Mouse (Mus musculus): ENCODE data around the gene Mdm2. TPM values are rescaled to one million over a fixed set of nuclear protein-coding genes. Genes with fewer than 3 reads are reported as not detected.
"Not testable (repeated sequence)": the region's sequence is repeated elsewhere in the genome, so short reads cannot be mapped to it uniquely, and the experiment has no call there.

The Mdm2 gene
- polyA plus RNA-seq, 1 experiment from 2014 or later: 60.6 TPM

- Histone ChIP-seq H3K4me1 (peaks cover 19% of the 10 kb centered on the region), H3K36me3 (peaks cover 48% of the 10 kb centered on the region), H3K9me3 (replicated peaks) (no peaks in the 10 kb centered on the region), H3K4me3 (no peak overlapping the region), H3K27me3 (ENCODE audit: low read depth, poor library complexity, severe bottlenecking) (no peaks in the 10 kb centered on the region), H3K27ac (replicated peaks) (no peak overlapping the region)
- WGBS: 89% methylated on average over 4 of the region's 4 CpGs
- DNase-seq (ENCODE audit: low spot score): no peak
Measured at GRCm38 (mm10) chr10:117743917-117744316, 33.4 kb upstream of the Mdm2 start.

- no peaks in the 10 kb centered on the region for H3K27me3 ChIP-seq (ENCODE audit: low read depth, poor library complexity, severe bottlenecking)
- no peak for DNase-seq (ENCODE audit: low spot score)
- peaks cover 48% of the 10 kb centered on the region for H3K36me3 ChIP-seq
- H3K4me1 ChIP-seq: peaks cover 19% of the 10 kb centered on the region
- H3K4me3 ChIP-seq: no peak overlapping the region
- WGBS: 82% methylated on average over 2 of the region's 2 CpGs
- no peak overlapping the region for H3K27ac ChIP-seq (replicated peaks)
- H3K9me3 ChIP-seq (replicated peaks): no peaks in the 10 kb centered on the region
Measured at GRCm38 (mm10) chr10:117743182-117743581, 32.6 kb upstream of the Mdm2 start.

GRCm38 (mm10) chr10:117742618-117743017 lies 32.1 kb upstream of the Mdm2 start:
- Histone ChIP-seq H3K27ac (replicated peaks) (no peak overlapping the region), H3K27me3 (ENCODE audit: low read depth, poor library complexity, severe bottlenecking) (no peaks in the 10 kb centered on the region), H3K4me3 (no peak overlapping the region), H3K9me3 (replicated peaks) (no peaks in the 10 kb centered on the region), H3K4me1 (peaks cover 19% of the 10 kb centered on the region), H3K36me3 (peaks cover 50% of the 10 kb centered on the region)
- 92% methylated on average over 4 of the region's 4 CpGs for WGBS
- DNase-seq (ENCODE audit: low spot score): no peak

- WGBS: 91% methylated on average over 15 of the region's 15 CpGs
- DNase-seq (ENCODE audit: low spot score): no peak
- Histone ChIP-seq H3K27ac (replicated peaks) (no peak overlapping the region), H3K9me3 (replicated peaks) (no peaks in the 10 kb centered on the region), H3K36me3 (peaks cover 56% of the 10 kb centered on the region), H3K27me3 (ENCODE audit: low read depth, poor library complexity, severe bottlenecking) (no peaks in the 10 kb centered on the region), H3K4me1 (peaks cover 19% of the 10 kb centered on the region), H3K4me3 (no peak overlapping the region)
Measured at GRCm38 (mm10) chr10:117741698-117742475, 31.3 kb upstream of the Mdm2 start.

- H3K36me3 ChIP-seq: peaks cover 66% of the 10 kb centered on the region
- H3K9me3 ChIP-seq (replicated peaks): no peaks in the 10 kb centered on the region
- no peak for DNase-seq (ENCODE audit: low spot score)
- no peaks in the 10 kb centered on the region for H3K27me3 ChIP-seq (ENCODE audit: low read depth, poor library complexity, severe bottlenecking)
- H3K4me3 ChIP-seq: no peak overlapping the region
- H3K4me1 ChIP-seq: peaks cover 19% of the 10 kb centered on the region
- WGBS: 92% methylated on average over 9 of the region's 9 CpGs
- H3K27ac ChIP-seq (replicated peaks): no peak overlapping the region
Measured at GRCm38 (mm10) chr10:117740921-117741320, 30.4 kb upstream of the Mdm2 start.

GRCm38 (mm10) chr10:117740171-117740570 lies 29.6 kb upstream of the Mdm2 start:
- 96% methylated on average over 10 of the region's 10 CpGs for WGBS
- Histone ChIP-seq H3K9me3 (replicated peaks) (no peaks in the 10 kb centered on the region), H3K4me3 (no peak overlapping the region), H3K4me1 (peaks cover 15% of the 10 kb centered on the region), H3K27me3 (ENCODE audit: low read depth, poor library complexity, severe bottlenecking) (no peaks in the 10 kb centered on the region), H3K36me3 (peaks cover 70% of the 10 kb centered on the region), H3K27ac (replicated peaks) (no peak overlapping the region)
- no peak for DNase-seq (ENCODE audit: low spot score)

- Histone ChIP-seq H3K27me3 (ENCODE audit: low read depth, poor library complexity, severe bottlenecking) (no peaks in the 10 kb centered on the region), H3K36me3 (peaks cover 71% of the 10 kb centered on the region), H3K4me3 (no peak overlapping the region), H3K4me1 (peaks cover 9% of the 10 kb centered on the region), H3K27ac (replicated peaks) (no peak overlapping the region), H3K9me3 (replicated peaks) (no peaks in the 10 kb centered on the region)
- WGBS: 96% methylated on average over 6 of the region's 6 CpGs
- DNase-seq (ENCODE audit: low spot score): no peak
Measured at GRCm38 (mm10) chr10:117739648-117739948, 29.0 kb upstream of the Mdm2 start.

- 91% methylated on average over 15 of the region's 15 CpGs for WGBS
- no peak for DNase-seq (ENCODE audit: low spot score)
- H3K9me3 ChIP-seq (replicated peaks): no peaks in the 10 kb centered on the region
- H3K27ac ChIP-seq (replicated peaks): no peak overlapping the region
- no peaks in the 10 kb centered on the region for H3K27me3 ChIP-seq (ENCODE audit: low read depth, poor library complexity, severe bottlenecking)
- H3K4me1 ChIP-seq: peaks cover 6% of the 10 kb centered on the region; the same call in 1 of the 2 replicates
- no peak overlapping the region for H3K4me3 ChIP-seq
- peaks cover 70% of the 10 kb centered on the region for H3K36me3 ChIP-seq
Measured at GRCm38 (mm10) chr10:117738928-117739647, 28.5 kb upstream of the Mdm2 start.

- H3K36me3 ChIP-seq: peaks cover 64% of the 10 kb centered on the region
- H3K4me1 ChIP-seq: no peaks in the 10 kb centered on the region
- H3K27me3 ChIP-seq (ENCODE audit: low read depth, poor library complexity, severe bottlenecking): no peaks in the 10 kb centered on the region
- no peak overlapping the region for H3K4me3 ChIP-seq
- no peak for DNase-seq (ENCODE audit: low spot score)
- H3K27ac ChIP-seq (replicated peaks): no peak overlapping the region
- H3K9me3 ChIP-seq (replicated peaks): no peaks in the 10 kb centered on the region
- 84% methylated on average over 13 of the region's 13 CpGs for WGBS
Measured at GRCm38 (mm10) chr10:117738140-117738921, 27.8 kb upstream of the Mdm2 start.

- not testable (repeated sequence) for H3K4me3 ChIP-seq; H3K4me1 ChIP-seq; DNase-seq (ENCODE audit: low spot score); H3K27me3 ChIP-seq (ENCODE audit: low read depth, poor library complexity, severe bottlenecking); H3K27ac ChIP-seq (replicated peaks); H3K9me3 ChIP-seq (replicated peaks)
- peaks cover 68% of the 10 kb centered on the region for H3K36me3 ChIP-seq
- WGBS: 95% methylated on average over 8 of the region's 8 CpGs
Measured at GRCm38 (mm10) chr10:117737498-117737897, 26.9 kb upstream of the Mdm2 start.

GRCm38 (mm10) chr10:117737075-117737474 lies 26.5 kb upstream of the Mdm2 start:
- no peaks in the 10 kb centered on the region for H3K27me3 ChIP-seq (ENCODE audit: low read depth, poor library complexity, severe bottlenecking)
- H3K4me1 ChIP-seq: no peaks in the 10 kb centered on the region
- H3K9me3 ChIP-seq (replicated peaks): no peaks in the 10 kb centered on the region
- no peak overlapping the region for H3K4me3 ChIP-seq
- H3K36me3 ChIP-seq: peaks cover 64% of the 10 kb centered on the region
- WGBS: 78% methylated on average over 4 of the region's 4 CpGs
- DNase-seq (ENCODE audit: low spot score): no peak
- no peak overlapping the region for H3K27ac ChIP-seq (replicated peaks)

GRCm38 (mm10) chr10:117736573-117736972 lies 26.0 kb upstream of the Mdm2 start:
- Histone ChIP-seq H3K27ac (replicated peaks) (no peak overlapping the region), H3K9me3 (replicated peaks) (no peaks in the 10 kb centered on the region), H3K27me3 (ENCODE audit: low read depth, poor library complexity, severe bottlenecking) (no peaks in the 10 kb centered on the region), H3K4me1 (no peaks in the 10 kb centered on the region), H3K36me3 (peaks cover 64% of the 10 kb centered on the region), H3K4me3 (no peak overlapping the region)
- 94% methylated on average over 5 of the region's 5 CpGs for WGBS
- no peak for DNase-seq (ENCODE audit: low spot score)

- H3K4me1 ChIP-seq; H3K9me3 ChIP-seq (replicated peaks); H3K27ac ChIP-seq (replicated peaks); H3K4me3 ChIP-seq; DNase-seq (ENCODE audit: low spot score); H3K27me3 ChIP-seq (ENCODE audit: low read depth, poor library complexity, severe bottlenecking): not testable (repeated sequence)
- peaks cover 54% of the 10 kb centered on the region for H3K36me3 ChIP-seq
- 94% methylated on average over 12 of the region's 12 CpGs for WGBS
Measured at GRCm38 (mm10) chr10:117735396-117735795, 24.8 kb upstream of the Mdm2 start.
